Mouse (Mus musculus) left cerebral cortex, adult 8-10 months (tissue): ENCODE data around the gene Meox1. TPM values are rescaled to one million over a fixed set of nuclear protein-coding genes. Genes with fewer than 3 reads are reported as not detected.

Source experiments
- DNase-seq, 2 experiments: peaks; one replicate each; pipeline ENCODE4 v3.0.0; 2022; ENCODE audit warnings: low spot score in 2 of 2
- total RNA-seq, 4 experiments: library from RNA; stranded (reverse); gene quantifications; 2 replicates each; pipeline ENCODE4 v1.2.4; 2022

The Meox1 gene
- under 1 TPM; 0.26 to 0.74 (median 0.54) TPM for total RNA-seq

DNA sequence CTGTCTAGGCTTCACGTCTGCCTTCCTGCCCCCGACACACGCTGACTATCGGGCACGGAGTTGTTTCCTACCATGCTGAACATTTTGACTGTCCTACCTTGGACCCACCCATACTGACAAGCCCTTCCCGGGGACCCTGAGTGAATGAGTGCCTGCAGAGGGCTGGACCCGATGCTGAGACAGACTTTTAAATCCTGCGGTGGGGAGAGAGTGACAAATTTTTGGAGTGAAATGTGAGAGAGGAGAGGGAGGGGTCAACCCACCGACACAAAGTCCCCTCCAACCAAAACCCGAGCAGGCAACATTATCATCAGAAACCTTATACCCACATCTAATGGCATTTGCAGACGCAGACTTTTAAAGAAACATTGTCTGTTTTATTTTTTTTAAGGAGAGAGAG is at the start of gene Meox1:
Gene Meox1 (minus strand): TSS at position 171 of the 400 bp plus-strand sequence.
- no peak for DNase-seq

DNA sequence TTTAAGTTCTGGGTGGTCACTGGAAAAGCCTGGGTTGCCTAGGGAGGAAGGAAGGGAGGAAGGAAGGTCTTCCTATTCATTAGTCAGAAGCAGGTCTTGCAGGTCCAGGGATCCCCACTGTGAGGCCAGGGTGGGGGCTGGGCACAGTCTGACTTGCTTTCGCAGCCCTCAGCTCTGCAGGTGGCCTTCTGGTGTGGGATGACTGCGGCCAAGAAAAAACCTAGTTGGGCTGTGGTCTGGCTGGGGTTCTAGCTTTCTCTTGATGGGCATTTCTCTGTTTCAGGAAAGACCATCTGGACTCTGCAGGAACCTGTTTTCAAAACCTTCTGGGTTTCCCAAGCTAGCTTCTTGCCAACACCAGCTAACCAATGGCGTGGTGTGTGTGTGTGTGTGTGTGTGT is 48.9 kb upstream of the Meox1 start:
- DNase-seq, result no peak

- no peak for DNase-seq
Measured at GRCm38 (mm10) chr11:101937108-101937507, 42.9 kb upstream of the Meox1 start.

DNA sequence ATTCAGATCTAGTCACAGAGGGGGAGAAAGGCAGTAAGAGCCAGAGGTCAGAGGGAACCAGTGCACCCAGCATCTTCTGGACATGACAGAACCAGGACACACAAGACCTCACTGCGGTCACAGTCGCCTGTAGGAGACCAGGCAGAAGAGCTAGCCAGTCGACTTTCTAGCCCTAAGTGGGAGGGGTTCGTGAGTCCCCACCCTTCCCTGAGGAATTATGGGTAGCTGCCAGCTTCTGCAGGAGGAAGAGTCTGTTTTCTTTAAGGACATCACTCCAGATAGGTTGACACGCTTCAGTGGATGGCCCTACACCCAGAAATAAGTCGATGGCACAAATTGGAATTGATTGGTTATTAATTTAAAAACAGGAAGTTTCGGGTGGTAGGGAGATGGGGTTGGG is 42.2 kb upstream of the Meox1 start:
- DNase-seq, result no peak

DNA sequence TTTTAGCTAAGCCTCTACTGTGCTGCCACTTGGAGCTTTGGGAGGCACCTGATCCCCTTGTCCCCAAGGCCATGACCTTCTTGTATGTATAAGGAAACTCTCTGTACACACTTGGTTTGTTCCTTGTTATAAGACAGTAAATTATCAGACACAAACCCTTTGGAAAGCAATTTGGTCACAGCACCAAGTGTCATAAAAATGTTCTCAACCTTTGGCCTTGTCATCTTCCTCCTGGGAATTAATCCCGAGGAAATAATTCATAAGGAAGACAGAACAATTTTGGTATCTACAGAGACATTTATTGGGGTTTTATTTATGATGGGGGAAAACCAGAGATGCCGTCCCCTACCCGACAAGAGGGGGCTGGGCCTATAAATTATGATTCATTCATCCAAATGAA is 41.6 kb upstream of the Meox1 start:
- no peak for DNase-seq

DNA sequence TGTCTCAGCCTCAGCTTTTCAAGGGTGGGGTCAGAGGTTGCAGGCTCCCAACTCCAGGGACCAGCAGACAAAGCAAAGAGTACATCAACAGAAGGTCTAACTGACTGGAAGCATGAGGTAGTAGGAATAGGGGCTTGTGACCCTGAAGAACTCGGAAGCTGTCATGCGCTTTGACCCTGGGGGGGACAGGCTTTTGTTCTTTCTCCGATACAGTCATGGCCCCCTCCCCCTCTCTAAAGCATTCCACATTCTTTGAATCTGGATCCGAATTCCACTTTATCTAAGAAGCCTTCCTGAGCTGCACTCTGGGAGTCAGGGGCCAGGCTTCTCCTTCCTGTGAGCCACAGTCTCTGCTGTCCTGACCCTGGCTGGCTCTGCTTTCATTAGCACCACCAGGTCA is 37.8 kb upstream of the Meox1 start:
- DNase-seq, result no peak

DNA sequence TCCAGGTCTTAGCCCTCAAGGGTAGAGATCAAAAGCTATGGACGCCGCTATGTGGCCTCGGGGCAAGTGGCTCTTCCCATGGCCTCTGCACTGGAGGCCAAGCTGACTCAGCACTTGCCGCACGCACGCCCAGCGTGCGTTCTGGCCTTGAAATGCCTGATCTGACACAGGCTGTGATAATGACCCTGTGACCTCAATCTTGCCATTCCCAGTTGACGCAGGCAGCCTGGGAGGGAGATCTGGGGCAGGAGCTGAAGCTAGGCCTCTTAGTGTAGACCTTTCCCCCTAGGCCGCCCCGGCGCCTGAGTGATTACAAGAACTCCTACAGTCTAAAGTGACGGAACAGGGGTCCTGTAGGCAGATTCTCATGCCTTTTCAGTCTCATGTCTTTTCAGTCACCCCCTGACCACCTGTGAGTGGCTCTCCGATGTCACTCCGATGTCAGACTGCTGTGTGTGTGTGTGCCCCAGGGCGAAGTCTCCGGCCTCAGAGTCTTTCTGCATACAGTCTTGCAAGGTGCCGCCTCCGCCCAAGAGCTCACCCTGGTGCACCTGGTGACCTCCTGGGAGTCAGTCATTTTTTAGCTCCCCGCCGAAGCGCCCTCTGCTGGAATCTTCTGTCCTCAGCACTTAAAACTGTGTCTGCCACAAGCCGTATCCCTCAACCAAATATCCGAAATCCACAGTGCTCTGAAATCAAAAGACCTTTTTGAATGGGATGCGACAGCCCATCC is 34.0 kb upstream of the Meox1 start:
- DNase-seq, result no peak

DNA sequence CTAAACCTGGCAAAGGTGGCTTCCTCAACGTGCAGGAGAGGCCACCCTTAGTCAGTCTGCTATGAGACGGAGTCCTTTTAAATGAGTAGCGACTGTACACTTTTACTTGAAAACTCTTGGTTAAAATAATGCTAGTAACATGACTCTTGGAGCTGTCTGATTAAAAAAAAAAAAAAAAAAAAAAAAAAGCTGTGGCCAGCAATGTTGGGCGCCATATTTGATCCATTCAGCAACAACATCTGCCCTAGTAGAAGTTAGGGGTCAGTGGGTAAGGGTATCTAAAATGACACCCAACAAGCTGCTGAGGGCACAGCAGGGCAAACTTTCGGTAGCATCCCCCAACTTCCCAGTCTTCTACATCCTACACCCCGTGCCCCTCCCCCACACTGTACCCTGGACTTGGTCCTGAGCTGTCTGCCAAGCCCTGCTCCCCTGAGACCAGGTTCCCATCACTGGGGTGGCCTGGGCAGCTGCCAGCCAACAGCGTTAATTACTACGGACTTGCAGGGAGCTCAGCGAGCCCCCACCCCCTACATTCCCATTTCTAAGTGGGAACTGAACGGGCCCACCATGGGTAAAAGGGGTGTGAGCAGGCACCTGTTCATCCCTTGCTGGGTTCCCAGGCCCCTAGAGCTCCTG is 32.9 kb upstream of the Meox1 start:
- no peak for DNase-seq

DNA sequence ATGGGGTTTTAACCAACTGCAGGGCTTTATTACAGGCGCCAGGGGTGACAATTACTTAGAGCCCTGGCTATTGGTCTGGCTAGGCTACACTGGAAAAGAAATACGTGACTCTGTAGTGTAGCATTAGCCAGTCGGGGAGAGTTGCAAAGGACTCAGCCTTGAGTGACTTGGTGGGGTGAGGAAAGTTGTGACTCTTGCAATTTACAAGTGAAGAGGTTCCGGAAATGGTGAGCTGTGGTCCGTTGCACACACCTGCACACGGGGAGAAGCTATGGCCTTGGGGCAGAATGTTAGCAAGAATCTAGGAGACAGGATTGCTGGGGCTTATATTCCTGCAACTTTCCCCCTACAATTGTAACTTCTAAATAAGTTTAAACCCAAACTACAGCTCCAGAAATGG is 31.5 kb upstream of the Meox1 start:
- DNase-seq, result no peak

DNA sequence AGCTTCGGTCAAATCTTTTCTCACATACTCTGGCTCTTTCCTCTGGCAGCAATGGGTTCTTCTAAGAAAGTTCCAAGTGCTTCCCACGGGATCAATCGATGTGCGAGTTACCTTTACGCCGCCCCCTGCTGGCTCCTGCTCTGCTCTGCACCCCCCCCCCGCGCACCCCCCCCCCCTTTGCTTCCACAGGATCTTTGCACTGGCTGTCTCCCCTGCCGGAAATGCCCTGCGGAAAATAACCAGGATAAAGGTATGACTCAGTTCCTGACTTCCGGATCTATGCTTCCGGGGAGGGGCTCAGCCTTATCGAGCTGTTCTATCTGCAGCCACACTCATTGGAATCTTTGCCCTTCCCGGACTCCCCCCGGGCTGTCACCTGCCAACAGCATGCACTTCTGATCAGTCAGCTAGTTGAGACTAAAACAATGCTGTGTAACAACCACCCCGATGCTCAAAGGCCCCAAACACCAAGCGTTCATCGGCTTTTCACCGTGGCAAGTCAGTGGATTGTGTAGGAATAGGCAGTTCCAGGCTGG is 30.3 kb upstream of the Meox1 start:
- DNase-seq, result no peak

DNA sequence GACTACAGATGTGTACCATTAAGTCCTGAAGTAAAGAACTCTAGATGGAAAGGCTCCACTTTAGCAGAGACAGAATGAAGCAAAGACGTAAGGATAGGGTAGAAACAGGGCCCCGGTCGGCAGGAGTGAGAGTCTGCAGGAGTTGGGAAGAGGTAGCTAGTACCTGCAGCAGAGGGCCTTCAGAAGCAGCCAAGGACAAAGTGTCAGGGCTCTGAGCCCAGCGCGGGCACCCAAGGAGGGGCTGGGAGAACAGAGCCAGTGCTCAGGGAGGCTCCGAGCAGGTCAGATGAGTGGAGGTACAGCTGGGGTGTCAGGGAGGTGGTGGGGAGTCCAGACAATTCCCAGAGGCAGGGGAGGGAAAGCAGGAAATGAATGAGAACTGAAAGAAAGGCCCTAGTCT is 29.8 kb upstream of the Meox1 start:
- no peak for DNase-seq

DNA sequence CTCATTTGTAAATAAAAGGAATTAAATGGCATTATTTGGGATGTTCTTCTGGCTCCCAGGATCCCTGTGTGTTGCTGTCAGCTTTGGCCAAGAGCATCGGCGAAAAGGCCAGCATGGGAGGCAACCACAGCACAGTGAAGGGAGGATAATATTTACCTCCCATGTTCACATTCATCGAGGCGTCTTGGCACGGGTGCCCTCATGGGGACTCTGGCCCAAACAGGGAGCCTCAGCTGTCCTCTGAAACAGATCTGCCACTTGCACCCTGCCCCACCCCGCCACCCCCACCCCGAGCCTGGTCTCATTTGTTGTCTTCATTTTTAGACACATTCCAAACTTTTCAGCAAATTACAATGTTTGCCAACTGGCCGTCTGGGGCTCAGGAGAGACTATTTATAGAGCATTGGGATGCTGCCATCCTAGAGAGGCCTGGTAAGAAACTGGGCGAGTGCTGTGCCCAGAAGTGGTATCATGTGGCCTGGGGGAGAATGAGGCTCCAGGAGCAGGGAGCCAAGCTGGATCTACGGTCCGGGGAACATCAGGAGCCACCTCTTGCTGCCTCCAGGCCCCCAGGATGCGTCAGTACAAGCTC is 27.3 kb upstream of the Meox1 start:
- DNase-seq, result no peak

DNA sequence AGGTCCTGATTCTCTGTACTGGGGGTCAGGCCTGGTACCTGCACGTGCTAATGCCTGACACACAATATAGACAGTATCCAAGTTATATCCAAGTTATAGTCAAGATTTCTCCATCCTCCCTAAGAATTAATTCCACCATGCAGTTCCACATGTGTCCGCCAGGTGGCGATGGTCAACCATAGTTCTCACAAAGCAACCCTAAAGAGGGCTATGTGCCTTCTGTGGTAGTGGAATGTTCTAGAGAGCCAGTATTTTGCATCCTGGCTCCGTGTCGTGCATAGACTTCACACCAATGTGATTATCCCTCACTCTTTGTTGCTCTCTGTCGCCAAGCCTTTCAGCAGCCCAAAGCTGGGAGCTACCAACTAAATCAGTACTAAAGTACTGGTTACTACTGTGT is 25.5 kb upstream of the Meox1 start:
- peak; percentile 41 to 93 for DNase-seq

DNA sequence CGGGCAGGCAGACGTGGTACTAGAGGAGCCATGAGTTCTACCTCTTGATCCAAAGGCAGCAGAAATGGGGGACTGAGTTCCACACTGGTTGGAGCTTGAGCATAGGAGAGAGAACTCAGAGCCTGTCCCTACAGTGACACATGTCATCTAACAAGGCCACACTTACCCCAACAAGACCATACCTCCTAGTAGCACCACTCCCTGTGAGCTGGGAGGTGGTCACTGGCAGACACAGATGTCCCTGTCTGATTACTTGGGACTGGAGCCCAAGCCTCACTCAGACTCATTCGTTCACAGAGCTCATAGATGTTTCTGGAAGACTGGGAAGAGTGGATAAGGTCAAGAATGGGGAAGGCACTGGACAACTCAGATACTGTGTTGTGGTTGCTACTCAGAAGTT is 24.4 kb upstream of the Meox1 start:
- DNase-seq, result no peak

GRCm38 (mm10) chr11:101916772-101917171 is 22.6 kb upstream of the Meox1 start:
- DNase-seq, result no peak

DNA sequence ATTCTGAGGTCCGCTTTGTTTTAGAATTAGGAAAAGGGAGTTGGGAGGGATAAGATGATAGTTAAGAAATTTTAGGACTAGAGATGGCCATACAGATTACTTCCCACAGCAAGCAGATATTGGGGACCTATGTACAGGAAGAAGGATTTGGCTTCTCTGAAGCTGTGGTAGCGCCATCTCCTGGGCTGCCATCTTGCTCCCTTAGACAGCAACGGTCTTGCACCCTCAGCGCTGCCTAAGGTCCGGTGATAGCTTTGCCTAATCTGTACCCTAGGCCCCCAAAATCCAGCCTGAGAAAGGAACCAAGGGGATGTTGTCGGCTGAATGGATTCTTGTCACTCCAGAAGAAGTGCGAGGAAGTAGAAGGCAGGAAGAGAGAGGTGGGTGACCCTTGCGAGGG is 19.4 kb upstream of the Meox1 start:
- no peak for DNase-seq

DNA sequence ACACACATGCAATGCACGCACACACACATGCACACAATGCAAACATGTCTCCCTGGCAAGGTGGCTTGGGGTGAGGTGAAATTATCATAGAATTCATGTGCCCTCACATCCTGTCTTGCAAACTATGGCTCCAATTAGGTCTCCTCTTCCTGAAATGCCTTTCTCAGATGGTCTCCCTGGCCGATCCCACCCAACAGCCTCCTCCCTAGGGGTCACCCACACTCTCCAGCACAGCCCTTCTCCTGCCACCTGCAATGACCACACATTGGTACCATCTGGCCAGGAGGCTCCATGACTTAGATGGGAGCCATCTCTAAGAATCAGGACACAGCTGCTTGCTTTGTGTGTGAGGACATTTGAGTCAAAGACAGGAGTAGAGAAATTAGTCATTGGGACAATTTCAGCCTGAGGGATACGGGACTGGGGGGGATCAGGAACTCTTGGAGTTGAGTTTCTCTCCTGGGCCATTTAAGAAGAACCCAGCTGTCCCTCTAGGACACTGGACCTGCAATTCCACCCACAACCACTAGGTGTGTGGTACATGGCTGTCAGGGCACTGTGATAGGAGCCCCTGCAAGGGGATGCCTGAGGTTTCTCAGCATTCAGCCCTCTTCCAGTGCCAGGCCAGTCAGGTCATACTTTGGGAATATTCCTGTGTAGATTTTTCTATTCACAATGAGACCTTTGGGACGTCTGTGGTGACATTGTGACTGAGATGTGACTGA is 17.8 kb upstream of the Meox1 start:
- DNase-seq, result no peak

DNA sequence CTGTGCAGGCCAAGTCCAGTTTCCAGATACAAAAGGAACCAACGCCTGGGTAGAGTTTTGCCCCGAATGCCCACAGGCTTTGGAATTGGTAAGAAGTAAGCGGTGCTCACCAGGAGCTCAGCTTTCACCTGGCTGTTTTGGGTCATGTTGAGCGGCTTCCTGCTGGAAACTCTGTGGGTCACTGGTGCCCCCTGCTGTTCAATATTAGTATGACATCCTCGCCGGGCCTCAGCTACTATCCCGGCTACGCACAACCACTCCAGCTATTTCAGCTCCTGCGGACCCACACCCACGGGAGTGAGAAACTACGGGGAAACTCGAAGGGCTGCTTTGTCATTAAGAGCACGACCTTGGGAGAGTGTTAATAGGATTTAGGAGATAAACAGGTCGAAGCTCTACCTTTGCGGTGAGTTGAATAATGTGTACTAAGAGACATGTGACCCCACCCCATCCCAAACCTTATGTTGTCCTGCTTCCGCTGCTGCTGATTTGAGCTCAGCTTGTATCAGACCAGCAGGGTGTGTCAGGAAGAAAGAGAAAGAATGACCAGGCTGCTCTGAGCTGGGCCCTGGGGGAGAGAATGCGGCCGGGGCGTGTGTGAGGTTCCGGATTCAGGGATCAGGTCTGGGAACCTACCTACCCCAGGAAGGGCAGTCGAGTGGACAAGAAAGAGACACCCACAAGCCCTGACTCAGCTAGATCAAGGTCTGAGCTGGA is 16.2 kb upstream of the Meox1 start:
- DNase-seq, result peak; percentile 25 to 64

- no peak for DNase-seq
Measured at GRCm38 (mm10) chr11:101908777-101909176, 14.6 kb upstream of the Meox1 start.

DNA sequence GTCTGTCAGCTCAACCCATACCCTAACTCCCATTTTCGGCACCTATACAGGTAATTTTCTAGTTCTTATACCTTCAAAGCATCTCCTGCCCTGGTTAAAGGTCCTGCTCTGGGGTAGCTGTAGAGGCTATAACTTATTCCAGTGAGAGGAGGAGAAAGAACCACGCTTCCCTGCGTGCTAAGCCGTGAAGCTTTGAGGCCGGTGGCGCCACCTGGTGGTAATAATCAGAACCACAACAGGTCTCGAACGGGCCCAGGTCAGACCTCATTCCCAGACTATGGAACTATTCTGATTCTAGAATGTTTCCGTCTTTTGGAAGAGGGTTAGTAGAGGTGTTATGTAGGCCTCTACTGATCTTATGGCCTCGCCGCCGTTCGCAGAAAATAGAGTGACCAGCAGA is 10.9 kb upstream of the Meox1 start:
- peak in 1 of 2 experiments; percentile 72 for DNase-seq

DNA sequence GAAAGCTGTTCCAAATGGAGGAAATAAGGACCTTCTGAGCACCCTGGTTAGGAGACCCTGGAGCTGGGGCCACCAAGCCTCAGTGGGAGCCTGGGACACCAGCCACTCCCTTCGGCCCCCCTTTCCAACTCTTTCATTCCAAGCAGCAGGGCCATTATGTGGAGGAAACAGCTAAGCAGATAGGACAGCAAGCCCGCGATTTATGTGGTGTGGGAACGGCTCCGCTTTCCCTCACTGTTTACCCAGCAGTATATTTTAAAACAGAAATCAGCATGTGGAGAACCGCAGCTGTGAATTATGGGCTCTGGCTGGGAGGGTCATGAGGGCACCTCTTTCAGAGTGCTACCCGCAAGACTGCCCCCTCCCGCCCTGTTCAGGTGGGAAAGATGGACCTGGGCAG is 7.1 kb upstream of the Meox1 start:
- no peak for DNase-seq
